ENCODE assay signal across 11 mouse cellular contexts in genomic region chr5:100090515-100091262, GRCm38 (mm10). TPM values are rescaled to one million over a fixed set of nuclear protein-coding genes. Genes with fewer than 3 reads are reported as not detected.
DNase-seq lines count a peak whose midpoint lies in the region; ATAC-seq lines count a peak whose summit lies in the region.
"Had no signal": no experiment of that assay in that cellular context is flagged by ENCODE, and none has a peak within 500 bp of the region (broad histone marks: within the 10 kb centered on the region; RNA-seq: fewer than 3 reads in every experiment).

No protein-coding gene starts in this region.

- peaks cover 6% of the 10 kb centered on the region for H3K36me3 ChIP-seq in kidney, embryonic 16.5 days (ENCODE audit: insufficient read depth, low read length)
- H3K36me3 ChIP-seq in hindbrain, embryonic 13.5 days = no peaks in the 10 kb centered on the region
- H3K36me3 ChIP-seq in midbrain, embryonic 15.5 days (replicated peaks) = no peaks in the 10 kb centered on the region

- 0 out of 2 replicates have a peak overlapping the region, but pooled peaks have one; percentile 31 for H3K4me2 ChIP-seq in kidney, embryonic 16.5 days (replicated peaks; ENCODE audit: low read depth, low read length)
- H3K4me2 ChIP-seq in hindbrain, embryonic 13.5 days = peak overlapping the region; percentile 46
- peak overlapping the region; percentile 41 for H3K4me2 ChIP-seq in midbrain, embryonic 15.5 days

- H3K9ac ChIP-seq in kidney, embryonic 16.5 days (replicated peaks; ENCODE audit: low read length) = no peak overlapping the region
- no peak overlapping the region for H3K9ac ChIP-seq in hindbrain, embryonic 13.5 days
- no peak overlapping the region for H3K9ac ChIP-seq in midbrain, embryonic 15.5 days

- peaks cover 18% of the 10 kb centered on the region; the same call in 1 of the 2 replicates for H3K4me1 ChIP-seq in kidney, embryonic 16.5 days (ENCODE audit: insufficient read depth, low read length)
- peaks cover 33% of the 10 kb centered on the region for H3K4me1 ChIP-seq in hindbrain, embryonic 13.5 days (replicated peaks)
- H3K4me1 ChIP-seq in midbrain, embryonic 15.5 days = peaks cover 24% of the 10 kb centered on the region

- intact Hi-C loops in gastrocnemius, postnatal 14 days (cut with DNase I; ENCODE audit: low total_unique reads) = no loop called here

- DNase-seq in embryo, embryonic 10.5 days (ENCODE audit: low spot score) = peak; percentile 15
- no peak for DNase-seq in embryo, embryonic 10 days (ENCODE audit: low spot score)
- DNase-seq in kidney, postnatal 36 days = no peak
- DNase-seq in thymus, adult 18-20 months = no peak
- DNase-seq in gastrocnemius, postnatal 14 days = no peak
- DNase-seq: heart, adult 11 months; kidney, adult 9 months had no signal

- no peak for ATAC-seq in kidney, embryonic 16.5 days (ENCODE audit: low FRiP score, low TSS enrichment)
- ATAC-seq in hindbrain, embryonic 13.5 days (ENCODE audit: low FRiP score) = peak; percentile 25; the same call in 1 of the 2 replicates
- ATAC-seq in midbrain, embryonic 15.5 days (replicated peaks) = peak; percentile 60; the same call in 1 of the 2 replicates

- no peak overlapping the region for H3K27ac ChIP-seq in kidney, embryonic 16.5 days (ENCODE audit: low read length)
- H3K27ac ChIP-seq in hindbrain, embryonic 13.5 days = peak overlapping the region; percentile 90
- peak overlapping the region; percentile 78 for H3K27ac ChIP-seq in midbrain, embryonic 15.5 days
- H3K27ac ChIP-seq: macrophage had no signal

- H3K4me3 ChIP-seq in kidney, embryonic 16.5 days (ENCODE audit: low read length) = no peak overlapping the region
- 0 out of 2 replicates have a peak overlapping the region, but pooled peaks have one; percentile 0 for H3K4me3 ChIP-seq in hindbrain, embryonic 13.5 days
- H3K4me3 ChIP-seq in midbrain, embryonic 15.5 days = no peak overlapping the region

- H3K9me3 ChIP-seq in kidney, embryonic 16.5 days (ENCODE audit: low read length) = no peaks in the 10 kb centered on the region
- no peaks in the 10 kb centered on the region for H3K9me3 ChIP-seq in hindbrain, embryonic 13.5 days
- H3K9me3 ChIP-seq in midbrain, embryonic 15.5 days = no peaks in the 10 kb centered on the region

- 27% methylated on average over 12 of the region's 12 CpGs for WGBS in kidney, embryonic 16.5 days
- 21% methylated on average over 12 of the region's 12 CpGs for WGBS in hindbrain, embryonic 13.5 days
- WGBS in midbrain, embryonic 15.5 days = 16% methylated on average over 12 of the region's 12 CpGs

- H3K27me3 ChIP-seq in kidney, embryonic 16.5 days (ENCODE audit: insufficient read depth, low read length) = no peaks in the 10 kb centered on the region
- H3K27me3 ChIP-seq in hindbrain, embryonic 13.5 days = no peaks in the 10 kb centered on the region
- no peaks in the 10 kb centered on the region for H3K27me3 ChIP-seq in midbrain, embryonic 15.5 days (replicated peaks)

RNA-seq across cellular contexts. Expression of gene Enoph1, which starts 50.9 kb away (rescaled TPM):
- 47.7 and 52.1 TPM in 2 replicates for polyA plus RNA-seq in kidney, embryonic 16.5 days (2015; fragmentation: Nextera tagmentation; extraction: Ambion mirVana)
- polyA plus RNA-seq in hindbrain, embryonic 13.5 days (2015; fragmentation: Nextera tagmentation; extraction: Ambion mirVana) = 39.5 and 42.4 TPM in 2 replicates
- 51.7 and 56.2 TPM in 2 replicates for polyA plus RNA-seq in midbrain, embryonic 15.5 days (2015; fragmentation: Nextera tagmentation; extraction: Ambion mirVana)
- 1 to 10 TPM; 6.2 to 6.9 TPM for total RNA-seq in gastrocnemius, postnatal 14 days (2021)

RNA-seq across cellular contexts. Expression of gene Hnrnpdl, which starts 51.2 kb away (rescaled TPM):
- 153 and 162 TPM in 2 replicates for polyA plus RNA-seq in kidney, embryonic 16.5 days (2015; fragmentation: Nextera tagmentation; extraction: Ambion mirVana)
- 231 and 237 TPM in 2 replicates for polyA plus RNA-seq in hindbrain, embryonic 13.5 days (2015; fragmentation: Nextera tagmentation; extraction: Ambion mirVana)
- 221 and 226 TPM in 2 replicates for polyA plus RNA-seq in midbrain, embryonic 15.5 days (2015; fragmentation: Nextera tagmentation; extraction: Ambion mirVana)
- 10 to 100 TPM; 56.1 to 60.2 TPM for total RNA-seq in gastrocnemius, postnatal 14 days (2021)
